Mouse (Mus musculus): ENCODE data around the gene Nav2.

Nav2 gene

GRCm38 (mm10) chr7:49012027-49012426, 103.5 kb downstream of the Nav2 start:
- no peak for DNase-seq

DNA sequence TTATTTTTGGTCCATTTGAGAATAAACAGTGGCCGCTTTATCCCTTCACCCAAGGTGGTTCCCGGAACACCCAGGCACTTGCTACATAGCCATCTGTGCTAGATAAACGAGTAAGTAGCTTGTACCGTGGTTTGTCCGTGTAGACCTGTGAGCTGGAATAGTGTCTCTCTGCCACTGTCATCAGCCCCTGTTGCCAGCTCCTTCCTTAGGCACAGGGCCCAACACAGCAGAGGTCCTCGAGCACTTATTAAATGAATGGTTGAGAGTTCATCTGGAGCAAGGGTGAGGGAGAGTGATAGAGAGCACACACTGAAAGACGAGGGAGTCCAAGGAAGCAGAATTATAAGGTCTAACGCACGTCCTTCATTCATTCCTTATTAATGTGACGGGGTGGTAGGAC, 106.0 kb downstream of the Nav2 start:
- no peak for DNase-seq

- no peak for DNase-seq
Observed at GRCm38 (mm10) chr7:49015297-49015696, 106.8 kb downstream of the Nav2 start.

DNA sequence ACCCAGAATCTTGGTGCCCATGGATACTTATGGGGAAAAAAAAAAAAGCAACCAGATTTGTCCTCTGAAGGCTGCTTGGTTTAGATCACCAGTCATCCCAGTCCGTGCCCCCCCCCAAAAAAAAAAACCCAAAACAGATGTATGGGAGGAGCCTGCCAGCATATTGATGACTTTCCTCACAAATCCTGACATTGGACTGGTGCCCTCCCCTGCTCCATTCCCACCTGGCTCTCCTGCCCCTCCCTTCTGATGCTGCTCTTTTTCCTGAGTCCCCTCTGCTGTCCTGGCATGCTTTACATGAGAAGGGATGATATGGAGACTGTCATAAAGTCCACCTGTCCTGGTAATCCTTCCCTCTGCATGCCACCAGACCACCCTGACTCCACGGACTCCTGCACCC, 107.6 kb downstream of the Nav2 start:
- DNase-seq, result no peak

DNA sequence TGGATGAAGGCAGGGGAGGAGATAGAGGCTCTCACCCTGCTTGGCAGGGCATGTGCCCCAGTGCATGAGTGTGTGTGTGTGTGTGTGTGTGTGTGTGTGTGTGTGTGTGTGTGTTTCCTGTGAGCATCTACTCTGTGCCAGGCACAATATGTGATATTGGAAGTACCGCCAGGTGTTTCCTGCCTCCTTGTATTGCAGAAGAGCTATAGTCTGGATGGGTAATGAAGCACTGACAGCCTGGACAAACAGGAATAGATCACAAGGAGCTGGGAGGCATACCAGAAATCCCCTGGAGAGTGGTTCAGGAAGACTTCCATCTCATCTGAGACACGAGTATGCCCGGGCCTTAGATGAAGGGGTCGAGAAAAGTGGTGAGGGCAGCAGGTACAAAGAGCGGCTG, 109.3 kb downstream of the Nav2 start:
- no peak for DNase-seq

- no peak for DNase-seq
Observed at GRCm38 (mm10) chr7:49018478-49018914, 110.0 kb downstream of the Nav2 start.

DNA sequence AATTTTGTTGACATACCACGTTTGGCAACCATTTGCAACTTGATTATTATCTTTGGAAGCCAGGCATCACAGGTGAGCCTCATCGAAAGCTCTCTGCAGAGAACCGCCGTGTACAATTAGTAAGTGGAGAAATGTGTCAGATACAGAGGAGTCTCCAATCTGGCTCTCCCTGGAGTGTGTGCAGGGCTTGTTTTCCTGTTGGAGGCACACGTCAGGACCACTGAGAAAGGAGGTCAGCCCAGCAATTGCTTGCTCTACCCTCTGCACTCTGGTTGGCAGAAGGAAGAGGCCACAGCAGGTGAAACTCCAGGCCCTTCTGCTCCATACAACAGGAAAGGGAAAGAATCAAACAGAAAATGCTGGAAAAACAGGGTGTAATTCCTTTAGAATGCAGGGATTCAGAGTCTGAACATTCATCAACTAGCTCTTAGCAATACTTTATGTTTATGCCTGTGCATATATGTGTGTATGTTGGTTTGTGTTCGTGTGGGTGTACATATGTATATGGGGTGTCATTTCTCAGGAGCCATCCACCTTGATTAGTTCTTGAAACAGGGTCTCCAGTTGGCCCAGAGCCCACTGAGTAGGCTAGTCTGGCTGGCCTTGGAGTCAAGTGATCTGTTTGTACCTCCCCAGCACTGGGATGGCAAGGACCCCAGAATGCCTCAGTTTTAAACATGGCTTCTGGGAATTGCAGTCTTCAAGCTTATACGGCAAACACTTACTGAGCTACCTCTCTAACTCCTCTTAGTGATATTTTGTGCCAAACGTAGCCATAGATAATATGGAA, 116.7 kb downstream of the Nav2 start:
- DNase-seq, result peak; percentile 77

DNA sequence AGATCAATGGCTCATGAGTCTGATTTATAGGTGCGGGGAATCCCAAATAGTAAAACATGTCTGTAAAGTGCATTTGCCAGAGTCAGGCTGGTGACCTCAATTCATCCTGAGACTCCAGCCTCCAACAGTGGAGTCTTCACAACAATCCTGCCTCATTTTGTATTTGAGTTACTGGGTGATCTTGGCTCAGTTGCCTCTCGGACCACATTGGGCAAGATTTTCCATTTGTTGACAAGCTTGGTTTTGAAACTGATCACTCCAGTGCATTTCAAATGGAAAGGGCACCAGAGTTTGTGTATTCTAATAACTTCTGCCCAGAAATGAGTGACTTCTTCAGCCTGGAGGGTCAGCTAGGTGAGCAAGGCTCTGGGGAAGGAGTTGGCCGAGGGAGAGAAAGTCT, 117.5 kb downstream of the Nav2 start:
- no peak for DNase-seq

GRCm38 (mm10) chr7:49026466-49026865, 118.0 kb downstream of the Nav2 start:
- DNase-seq, result no peak

- no peak for DNase-seq
Observed at GRCm38 (mm10) chr7:49029282-49030012, 120.9 kb downstream of the Nav2 start.

DNA sequence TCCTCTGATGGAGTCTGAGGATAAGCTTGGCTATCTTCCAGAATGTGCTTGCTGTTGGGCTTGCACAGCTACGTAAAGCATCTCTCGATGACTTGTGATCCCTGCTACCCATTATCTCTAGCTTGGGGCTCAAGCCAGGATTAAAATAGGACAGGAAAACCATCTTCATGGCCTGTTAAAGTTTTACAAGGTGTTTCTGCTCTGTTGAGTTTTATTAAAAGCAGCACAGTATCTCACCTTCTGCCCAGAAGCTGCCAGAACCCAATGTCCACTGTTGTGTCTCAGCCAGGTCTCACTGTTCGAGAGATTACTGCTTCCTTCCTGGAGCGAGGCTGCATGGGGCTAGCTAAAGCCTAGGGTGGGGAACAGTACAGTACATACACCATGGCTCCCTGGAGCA, 123.7 kb downstream of the Nav2 start:
- DNase-seq, result no peak

GRCm38 (mm10) chr7:49034253-49034652, 125.7 kb downstream of the Nav2 start:
- DNase-seq, result no peak

DNA sequence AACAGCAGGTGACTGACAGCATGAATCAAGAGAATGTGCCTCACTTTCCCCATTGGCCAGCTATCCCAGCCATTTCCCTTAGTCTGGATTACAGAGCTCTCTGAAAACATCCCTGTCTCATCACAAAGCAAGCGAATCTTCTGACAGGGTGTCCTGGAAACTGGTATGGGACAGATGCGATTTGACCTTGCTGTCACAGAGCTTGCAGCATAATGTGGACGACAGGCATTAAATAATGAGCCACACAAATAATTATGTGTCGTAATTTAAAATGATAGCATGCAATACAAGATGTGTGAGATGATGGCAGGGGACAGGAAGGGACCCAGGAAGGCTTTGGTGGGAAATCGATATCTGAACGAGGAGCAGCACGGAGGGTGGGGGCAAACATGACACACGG, 131.6 kb downstream of the Nav2 start:
- DNase-seq, result no peak

GRCm38 (mm10) chr7:49041334-49042070, 133.0 kb downstream of the Nav2 start:
- DNase-seq, result no peak

- DNase-seq, result no peak
Observed at GRCm38 (mm10) chr7:49045499-49046346, 137.2 kb downstream of the Nav2 start.

GRCm38 (mm10) chr7:49046347-49046989, 138.0 kb downstream of the Nav2 start:
- no peak for DNase-seq

DNA sequence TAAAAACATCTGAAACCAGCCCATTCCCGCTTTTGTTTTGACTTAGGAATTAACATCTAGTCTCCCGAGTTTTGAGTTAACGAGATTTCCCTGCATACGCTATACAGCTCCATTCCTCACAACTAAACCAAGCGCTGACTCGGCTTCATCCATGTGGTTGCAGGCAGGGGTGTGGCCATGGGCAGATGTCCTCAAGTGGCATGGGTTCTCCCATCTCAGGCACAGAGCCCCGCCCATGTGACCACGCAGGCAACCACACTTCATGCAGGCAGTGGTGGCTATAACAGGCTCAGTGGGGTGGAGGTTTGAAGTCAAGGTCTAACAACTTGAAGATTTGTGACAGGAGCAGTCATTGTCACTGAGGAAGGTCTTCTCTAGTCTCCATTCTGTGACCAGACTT, 138.8 kb downstream of the Nav2 start:
- no peak for DNase-seq

GRCm38 (mm10) chr7:49052871-49053618, 144.5 kb downstream of the Nav2 start:
- DNase-seq, result no peak

- DNase-seq, result peak; percentile 20
Observed at GRCm38 (mm10) chr7:49055273-49055672, 146.8 kb downstream of the Nav2 start.

DNA sequence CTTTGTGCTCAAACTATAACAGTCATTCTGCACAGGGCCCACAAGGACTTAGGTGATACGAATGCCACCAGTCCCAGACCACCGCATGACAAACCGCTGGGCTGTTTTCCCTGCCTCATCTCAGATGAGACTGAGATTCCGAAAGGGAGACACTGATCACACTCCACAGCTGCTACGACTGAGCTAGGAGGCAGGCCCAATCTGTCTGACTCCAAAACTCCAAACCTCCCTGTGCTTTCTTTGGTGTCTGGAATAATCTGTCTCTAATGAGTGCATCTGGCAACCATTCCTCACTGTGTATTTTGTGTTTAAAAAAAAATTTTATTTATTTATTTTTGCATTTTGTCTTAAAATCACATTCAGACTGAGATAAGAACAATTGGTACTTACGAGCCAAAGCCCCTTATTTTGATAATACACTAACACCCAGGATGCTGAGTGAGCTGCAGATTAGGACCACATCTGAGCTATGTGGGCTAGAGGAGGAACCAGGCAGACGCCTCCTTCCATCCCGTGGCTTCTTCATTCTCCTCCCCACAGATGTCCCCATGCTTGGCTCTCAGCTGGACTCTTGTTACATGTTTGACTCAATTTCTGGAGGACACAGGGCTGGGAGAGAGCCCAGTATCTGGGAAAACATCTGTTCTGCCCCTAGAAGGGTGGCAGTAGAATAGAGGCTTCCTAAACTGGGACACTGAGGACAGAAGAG, 149.9 kb downstream of the Nav2 start:
- no peak for DNase-seq

All from cerebellum, adult 11 months (tissue).